Mouse (Mus musculus) adrenal gland, adult 18-20 months (tissue): ENCODE results near the gene Gmps. TPM values are rescaled to one million over a fixed set of nuclear protein-coding genes. Genes with fewer than 3 reads are reported as not detected.

Experiments used
- DNase-seq, 2 experiments: peaks; one replicate each; pipeline ENCODE4 v3.0.0; 2021 to 2022; ENCODE audit warnings: low spot score in 2 of 2
- long read RNA-seq, 2 experiments: library from polyadenylated mRNA; stranded (forward); transcript quantifications; one replicate each; pipeline ENCODE4 v2.0.0; 2021
- total RNA-seq, 2 experiments: library from RNA; stranded (reverse); gene quantifications; 1 replicate in 1 of 2; 2 replicates in 1 of 2; pipeline ENCODE4 v1.2.3; 2021

The Gmps gene
- 10 to 100 TPM; 21.6 to 23.4 TPM for total RNA-seq
- long read RNA-seq, experiment 1, full-length matches to known transcripts: 52 of 54 reads
- long read RNA-seq, experiment 1, partial matches to known transcripts: 2 of 54 reads
- long read RNA-seq, experiment 1, other reads (novel, unspliced or antisense): 0 of 54 reads
- long read RNA-seq, experiment 2, full-length matches to known transcripts: 124 of 130 reads
- long read RNA-seq, experiment 2, partial matches to known transcripts: 1 of 130 reads
- long read RNA-seq, experiment 2, other reads (novel, unspliced or antisense): 5 of 130 reads

DNA sequence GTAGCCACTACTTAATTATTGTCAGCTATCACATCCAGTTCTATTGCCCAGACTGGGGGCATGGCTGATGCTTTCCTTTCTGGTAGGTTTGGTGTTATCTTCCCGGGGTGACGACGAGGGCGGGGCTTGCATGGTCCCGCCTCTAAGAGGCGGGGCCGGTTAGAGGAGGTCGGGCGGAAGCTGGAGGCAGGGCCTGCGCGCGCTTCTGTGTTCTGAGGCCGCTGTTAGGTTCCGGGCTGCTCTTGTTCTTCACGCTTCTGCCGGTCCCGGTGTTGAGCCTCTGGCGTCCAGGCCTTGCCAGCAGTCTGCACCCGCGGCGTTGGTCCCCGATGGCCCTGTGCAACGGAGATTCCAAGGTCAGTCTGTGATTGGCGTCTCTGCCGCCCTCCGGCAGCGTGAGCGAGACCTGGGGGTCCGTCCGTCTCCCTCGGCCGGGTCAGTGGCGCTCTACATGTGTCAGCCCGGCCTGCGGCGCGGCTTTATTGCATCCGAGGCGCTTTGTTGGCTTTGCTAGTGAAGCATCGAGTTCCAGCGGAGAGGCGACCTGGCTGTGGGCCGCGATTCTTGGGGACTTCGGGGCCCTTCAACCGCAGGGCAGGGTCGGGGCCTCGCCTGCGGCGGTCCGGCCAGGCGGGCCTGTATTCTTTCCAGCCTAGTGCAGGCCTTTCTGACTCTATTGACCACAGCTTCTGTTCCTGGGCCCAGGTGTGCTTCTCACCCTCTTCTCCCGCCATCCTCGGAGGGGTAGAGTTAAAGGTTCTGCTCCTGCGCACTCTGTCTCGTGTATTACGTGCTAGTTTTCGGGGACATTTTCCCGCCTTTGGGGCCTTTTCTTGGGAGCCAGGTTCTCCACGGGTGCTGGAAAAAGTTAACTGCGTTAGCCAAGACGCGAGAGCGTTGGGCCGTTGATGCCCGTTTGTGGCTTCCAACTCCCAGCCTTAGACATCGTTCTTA, at the start of gene Gmps:
TSS of gene Gmps (plus strand) at position 152 of the 954 bp plus-strand sequence.
- peak; percentile 87 to 92 for DNase-seq

DNA sequence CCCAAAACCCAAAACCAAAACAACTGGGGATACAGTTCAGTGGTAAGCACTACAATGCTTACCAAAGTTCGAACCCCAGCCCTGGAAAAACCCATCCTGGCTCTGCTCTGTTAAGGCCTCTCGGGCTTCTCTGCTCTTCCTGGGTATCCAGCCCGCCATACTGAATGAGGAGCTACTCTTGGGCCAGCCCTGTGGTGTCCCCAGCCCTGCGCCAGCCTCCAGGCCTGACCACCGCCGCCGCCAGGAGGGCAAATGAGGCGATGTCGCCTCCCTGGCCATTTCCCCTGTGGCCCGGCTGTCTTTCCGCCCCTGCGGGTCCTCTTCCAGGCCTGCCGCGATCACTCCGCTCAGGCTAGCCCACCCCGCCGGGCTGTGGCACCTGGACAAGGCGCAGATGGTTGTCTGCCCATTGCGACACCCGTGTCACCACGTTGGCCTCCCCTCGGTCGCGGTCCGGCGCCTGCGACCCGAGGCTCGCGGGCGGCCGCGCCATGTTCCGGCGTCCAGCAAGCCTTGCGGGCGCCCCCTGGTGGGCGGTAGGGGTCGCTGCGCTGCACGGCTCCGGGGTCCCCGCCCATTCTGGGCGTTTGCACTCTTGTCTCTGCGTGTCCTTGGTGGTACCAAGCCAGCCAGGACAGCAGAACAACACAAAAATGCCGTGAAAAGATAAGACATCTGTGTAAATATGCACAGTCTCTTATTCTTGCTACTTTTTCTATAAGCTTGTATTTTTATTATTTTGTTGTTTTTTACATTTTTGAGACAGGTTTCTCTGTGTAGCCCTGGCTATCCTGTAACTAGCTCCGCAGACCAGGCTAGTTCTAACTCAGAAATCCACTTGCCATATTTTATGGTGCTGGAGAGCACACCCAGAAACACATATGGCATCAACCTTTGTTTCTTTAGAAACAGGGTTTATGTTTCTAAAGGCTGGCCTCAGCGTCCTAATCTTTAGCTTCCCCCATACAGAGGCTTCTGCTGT, 46.7 kb upstream of the Gmps start, which contains the start of gene E130311K13Rik:
TSS of gene E130311K13Rik (minus strand) at position 595 of the 982 bp plus-strand sequence.
- peak; percentile 95 for DNase-seq

DNA sequence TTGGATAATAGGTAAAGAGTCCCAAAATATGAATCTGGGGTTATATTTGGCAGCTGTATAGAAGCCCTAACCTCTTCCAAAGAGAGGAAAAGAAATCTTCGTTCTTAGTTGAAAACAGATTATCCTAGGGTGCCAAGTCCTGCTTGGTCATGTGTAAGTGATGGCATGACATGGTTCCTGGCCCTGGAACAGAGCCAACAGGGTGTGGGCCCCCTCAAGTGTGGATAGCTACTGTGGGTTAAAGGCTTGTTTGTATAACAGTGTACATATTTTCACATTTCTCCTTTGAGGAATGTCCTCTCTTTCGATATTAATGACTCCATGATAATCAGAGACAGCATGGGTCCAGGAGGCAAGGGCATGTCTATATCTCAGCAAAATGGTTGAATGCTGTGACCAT, 37.0 kb upstream of the Gmps start:
- DNase-seq: no peak

DNA sequence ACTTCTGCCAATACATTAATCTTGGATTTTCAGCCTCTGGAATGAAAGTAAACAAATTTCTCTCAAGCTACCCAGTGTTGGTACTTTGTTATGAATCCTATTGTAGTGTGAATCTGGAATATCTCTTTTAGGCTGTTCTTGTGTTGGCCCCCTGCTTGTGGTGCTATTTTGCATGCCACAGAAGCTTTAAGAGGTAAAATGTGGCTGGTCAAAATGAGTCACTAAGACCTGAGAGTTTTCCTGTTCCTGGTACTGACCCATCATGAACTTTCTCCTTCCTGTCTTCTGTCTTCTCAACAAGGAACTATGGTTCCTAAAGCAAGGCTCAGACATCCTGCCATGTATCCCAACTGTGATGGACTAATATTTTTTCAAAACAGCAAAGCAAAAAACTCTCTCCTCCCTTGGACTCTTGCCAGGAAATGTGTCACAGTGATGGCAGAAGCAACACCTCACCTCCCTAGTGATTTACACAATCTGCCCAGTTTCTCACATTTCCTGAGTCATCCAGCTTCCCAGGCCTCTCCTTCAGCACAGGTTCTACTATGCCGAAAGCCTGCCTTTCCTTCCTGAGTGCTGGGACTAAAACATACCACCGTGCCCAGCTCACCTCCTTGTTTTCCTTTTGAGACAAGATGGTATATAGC, 34.6 kb upstream of the Gmps start:
- DNase-seq: no peak

DNA sequence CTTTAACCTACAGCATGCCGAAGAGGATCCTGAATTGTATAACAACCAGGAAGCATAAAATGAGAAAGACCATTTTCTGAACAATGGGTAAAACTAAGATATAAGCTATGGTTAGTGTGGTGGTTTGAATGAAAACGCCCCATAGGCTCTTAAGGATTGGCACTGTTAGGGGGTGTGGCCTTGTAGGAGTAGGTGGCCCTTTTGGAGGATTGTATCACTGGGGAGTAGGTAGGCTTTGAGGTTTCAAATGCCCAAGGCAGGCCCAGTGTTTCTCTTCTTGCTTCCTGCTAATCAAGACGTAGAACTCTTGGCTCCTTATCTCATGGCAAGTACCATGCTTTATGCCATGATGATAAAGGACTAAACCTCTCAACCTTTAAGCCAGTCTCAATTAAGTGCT, 26.1 kb upstream of the Gmps start:
- DNase-seq: no peak

DNA sequence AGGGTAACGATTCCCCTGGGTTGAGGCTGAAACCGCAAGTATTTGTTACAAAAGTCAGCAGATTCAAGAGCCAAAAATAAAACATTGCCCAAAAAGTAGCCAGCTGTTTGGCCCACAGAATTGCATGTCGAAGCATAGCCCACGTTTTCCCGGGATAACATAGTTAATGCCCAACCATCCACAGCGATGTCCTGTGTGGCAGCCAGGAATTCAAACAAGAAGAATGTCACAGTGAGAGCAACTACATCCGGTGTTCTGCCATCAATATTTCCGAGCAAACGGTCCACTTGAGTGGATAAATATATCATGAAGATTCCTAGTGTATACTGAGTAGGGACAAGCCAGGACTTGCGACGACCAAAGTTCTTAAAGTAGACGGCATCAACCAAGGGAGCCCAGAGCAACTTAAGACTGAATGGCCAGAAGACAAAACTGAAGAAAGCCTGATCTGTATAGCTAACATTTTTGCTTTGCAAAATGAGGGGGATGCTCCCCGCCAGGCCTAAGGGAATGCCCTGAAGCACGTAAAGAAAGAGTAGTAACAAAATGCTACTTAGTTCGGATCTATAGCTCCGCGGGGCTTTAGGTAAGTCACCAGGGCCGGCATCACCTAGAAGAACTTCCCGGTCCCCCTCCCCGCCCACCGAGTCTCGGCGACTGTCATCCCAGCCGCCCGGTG, 12.3 kb upstream of the Gmps start:
- no peak for DNase-seq

DNA sequence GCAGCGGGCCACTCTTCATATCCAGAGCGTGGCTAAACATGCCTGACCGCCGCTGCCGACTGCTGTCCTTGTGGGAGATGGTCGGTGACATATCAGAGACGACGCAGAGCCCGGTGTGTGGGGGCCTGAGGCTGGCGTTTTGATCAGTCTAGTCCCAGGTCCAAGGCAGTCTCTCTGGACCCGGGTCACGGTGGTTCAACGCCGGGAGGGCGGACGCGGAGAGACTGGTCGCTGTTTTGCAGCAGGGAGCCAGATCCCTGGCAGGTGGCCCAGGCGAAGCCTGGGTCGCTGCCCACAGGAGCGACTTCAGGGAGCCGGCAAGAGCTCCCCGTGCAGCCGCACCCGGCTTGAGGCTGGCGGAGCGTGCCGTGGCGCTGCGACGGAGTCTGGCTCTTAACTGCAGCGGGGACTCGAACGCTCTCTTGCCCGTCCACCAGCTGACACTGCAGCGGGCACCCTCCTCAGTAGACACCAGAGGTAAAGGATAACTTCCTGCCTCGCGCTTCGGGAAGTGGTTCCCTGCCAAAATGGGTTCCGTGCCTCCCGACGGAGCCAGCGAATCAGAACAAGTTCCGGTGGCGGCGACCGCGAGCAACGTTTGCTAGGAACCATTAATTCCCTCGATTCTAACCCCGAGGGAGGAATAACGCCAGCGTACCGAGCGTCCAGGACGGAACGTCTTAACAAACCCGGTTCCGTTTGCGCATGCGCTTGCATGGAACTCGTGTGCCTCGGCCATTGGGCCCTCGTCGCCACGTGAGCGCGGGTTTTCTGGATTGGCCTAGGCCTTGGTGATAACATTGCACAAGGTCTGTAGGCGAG, 11.6 kb upstream of the Gmps start, which contains the start of gene Slc33a1:
TSS of gene Slc33a1 (minus strand) at position 669 of the 822 bp plus-strand sequence.
- peak; percentile 97 to 98 for DNase-seq

DNA sequence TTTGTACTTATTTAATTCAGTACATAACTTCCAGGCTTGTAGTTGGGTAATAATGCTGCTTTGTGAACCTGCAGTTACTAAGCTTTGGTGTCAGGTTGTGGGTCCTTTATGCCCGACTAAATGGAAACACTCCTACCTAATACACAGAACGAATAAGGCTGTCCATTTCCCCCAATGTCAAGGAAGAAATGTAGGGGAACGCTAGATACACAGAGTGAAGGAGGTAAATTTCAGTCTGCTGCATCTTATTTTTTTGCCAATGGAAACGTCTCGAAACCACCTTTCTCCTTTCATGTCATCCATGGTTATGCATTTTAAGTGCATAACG, 11.0 kb upstream of the Gmps start:
- DNase-seq: no peak

DNA sequence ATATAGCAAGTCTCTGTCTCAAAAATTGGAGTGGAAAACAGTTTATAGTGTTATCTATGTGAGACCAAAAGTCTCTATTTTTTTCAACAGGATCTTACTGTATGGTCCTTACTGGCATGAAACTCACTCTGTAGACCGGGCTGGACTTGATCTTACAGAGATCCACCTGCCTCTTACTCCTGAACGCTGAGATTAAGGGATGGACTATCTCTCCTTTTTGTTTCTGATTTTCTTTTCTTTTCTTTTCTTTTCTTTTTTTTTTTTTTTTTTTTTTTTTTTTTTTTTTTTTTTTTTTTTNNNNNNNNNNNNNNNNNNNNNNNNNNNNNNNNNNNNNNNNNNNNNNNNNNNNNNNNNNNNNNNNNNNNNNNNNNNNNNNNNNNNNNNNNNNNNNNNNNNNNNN, 10.0 kb upstream of the Gmps start:
- no peak for DNase-seq

DNA sequence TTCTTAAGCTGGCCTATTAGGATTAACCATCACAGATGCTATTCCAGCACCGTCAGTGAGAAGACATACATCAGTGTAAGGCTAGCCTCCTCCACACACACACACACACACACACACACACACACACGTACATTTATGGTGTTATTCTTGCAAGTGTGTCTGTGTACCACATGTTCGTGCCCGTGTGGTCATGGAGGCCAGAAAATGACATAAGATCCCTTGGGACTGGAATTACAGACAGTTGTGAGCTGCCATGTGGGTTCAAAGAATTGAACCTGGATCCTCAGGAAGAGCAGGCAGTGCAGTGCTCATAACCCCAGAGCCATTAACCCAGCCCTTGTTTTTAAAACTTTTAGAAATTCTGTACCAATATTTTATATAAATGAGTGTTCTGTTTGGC, 2.0 kb downstream of the Gmps start:
- DNase-seq: no peak

DNA sequence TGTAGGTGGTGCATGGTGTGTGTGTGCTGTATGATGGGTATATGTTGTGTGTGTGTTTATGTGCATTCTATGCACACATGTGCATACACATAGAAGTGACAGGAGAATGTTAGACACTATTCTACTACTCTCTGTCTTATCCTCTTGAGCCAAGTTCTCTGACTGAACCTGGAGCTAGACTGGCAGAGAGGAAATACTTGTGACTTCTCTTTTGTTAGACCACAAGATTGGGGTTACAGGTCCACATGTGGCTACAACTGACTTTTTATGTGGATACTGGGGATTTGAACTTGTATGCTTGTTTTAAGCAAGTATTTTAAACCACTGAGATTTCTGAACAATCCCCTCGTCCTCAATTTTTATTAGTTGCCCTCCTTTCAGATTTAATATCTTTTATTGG, 10.8 kb downstream of the Gmps start:
- no peak for DNase-seq

DNA sequence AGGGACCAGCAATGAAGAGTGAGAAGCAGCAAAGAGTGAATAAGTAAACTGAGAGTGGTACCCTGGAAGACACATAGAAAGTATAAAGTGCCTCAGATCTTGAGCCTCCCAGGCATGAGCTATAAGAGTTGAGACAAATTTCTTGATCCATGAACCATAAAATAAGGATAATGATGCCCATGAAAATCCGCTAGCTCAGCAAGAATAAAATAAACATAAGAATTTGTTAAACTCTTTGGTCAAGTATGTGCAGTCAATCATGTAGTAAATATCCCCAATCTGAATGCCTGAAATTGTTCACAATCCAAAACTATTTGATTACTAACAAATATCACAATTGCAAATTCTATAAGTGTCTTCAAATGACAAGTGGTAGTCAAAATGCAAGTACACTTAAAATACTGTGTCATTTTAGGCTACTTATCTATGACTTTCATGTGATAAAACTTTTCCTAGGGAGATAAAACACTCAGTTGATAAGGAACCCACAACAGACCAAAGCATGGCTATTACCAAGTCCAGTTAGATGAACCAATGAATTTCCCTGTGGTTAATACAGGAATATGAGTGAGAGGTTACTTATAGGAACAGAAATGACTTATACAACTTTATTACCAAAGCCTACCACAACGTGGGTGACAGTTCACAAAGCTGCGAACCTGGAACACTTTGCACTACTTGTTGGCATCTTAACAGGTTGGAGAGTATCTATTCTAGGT, 13.0 kb downstream of the Gmps start:
- DNase-seq: no peak

DNA sequence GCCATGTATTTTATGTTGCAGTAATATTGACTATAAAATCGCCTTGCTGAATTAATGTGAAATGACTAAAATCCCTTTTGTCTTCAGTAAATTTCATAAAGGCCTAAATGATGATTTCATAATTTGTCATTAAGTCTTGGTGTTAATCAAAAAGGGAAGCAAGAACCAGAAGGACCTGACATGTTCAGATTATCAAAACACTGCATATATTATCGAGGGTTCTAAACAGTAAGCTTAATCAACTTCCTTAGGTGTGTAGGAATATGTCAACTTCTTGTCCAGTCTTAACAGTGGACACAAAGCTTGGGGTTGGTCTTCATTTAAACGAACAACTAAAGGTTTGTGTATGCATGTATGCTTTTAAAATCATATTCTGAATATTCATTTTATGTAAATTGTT, 45.5 kb downstream of the Gmps start:
- DNase-seq: no peak

DNA sequence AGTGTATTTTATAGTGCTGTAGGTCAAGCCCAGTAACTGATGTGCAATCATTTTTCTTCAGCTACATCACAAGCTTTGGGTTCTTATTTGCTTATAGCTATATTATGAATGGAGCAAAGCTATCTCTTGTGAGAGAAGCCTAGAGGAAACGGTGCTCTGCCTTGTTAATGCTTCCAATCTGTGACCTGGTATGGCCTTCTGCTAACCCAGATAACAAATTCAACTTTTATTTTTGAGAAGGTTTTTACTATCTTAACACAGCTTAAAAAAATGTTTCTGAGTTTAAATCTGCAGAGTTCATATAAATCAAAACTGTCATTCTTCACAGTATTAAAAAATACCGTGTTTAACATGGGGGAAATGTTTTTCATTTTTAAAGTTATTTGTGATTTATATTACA, 46.0 kb downstream of the Gmps start:
- no peak for DNase-seq

DNA sequence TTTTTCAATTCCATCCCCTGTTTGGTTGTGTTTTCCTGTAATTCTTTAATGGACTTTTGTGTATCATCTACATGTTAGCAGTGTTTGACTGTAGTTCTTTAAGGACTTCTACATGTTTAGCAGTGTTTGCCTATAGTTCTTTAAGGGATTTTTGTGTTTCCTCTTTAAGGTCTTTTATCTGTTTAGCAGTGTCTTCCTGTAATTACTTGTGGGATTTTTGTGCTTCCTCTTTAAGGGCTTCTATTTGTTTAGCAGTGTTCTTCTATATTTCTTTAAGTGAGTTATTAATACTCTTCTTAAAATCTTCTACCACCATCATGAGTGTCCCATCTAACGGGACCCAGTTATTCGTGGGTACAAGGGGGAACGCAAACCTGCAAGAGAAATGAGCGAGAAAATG, 53.9 kb downstream of the Gmps start:
- DNase-seq: no peak

DNA sequence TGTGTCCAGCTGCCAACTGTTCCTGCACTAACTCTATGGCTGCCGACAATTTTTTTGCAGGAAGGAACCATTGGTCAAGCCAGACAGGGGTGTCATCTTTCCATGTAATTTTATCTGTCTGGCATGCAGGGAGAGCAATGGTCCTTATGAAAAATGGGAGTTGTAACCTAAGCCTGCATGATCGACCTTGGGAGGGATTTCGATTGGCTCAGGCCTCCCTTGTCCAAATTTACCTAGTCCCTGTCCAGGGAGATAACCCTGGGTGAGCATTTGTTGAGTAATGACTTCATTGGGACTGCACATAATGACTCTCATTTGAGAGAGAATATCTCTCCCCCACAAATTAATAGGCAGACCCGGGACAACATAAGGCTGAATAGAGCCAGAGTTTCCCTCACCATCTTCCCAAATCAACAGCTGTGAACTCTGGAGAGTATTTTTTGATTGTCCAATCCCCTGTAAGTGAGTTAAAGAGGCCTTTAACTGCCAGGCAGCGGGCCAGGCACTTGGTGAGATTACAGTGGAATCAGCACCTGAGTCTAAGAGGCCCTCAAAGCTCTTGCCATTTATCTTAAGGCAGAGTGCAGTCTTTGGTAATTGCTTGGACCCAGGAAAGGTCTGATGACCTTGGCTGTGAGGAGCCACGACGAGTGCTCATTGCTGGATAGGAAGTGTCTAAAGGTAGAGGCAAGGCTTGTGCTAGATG, 62.4 kb downstream of the Gmps start:
- no peak for DNase-seq

DNA sequence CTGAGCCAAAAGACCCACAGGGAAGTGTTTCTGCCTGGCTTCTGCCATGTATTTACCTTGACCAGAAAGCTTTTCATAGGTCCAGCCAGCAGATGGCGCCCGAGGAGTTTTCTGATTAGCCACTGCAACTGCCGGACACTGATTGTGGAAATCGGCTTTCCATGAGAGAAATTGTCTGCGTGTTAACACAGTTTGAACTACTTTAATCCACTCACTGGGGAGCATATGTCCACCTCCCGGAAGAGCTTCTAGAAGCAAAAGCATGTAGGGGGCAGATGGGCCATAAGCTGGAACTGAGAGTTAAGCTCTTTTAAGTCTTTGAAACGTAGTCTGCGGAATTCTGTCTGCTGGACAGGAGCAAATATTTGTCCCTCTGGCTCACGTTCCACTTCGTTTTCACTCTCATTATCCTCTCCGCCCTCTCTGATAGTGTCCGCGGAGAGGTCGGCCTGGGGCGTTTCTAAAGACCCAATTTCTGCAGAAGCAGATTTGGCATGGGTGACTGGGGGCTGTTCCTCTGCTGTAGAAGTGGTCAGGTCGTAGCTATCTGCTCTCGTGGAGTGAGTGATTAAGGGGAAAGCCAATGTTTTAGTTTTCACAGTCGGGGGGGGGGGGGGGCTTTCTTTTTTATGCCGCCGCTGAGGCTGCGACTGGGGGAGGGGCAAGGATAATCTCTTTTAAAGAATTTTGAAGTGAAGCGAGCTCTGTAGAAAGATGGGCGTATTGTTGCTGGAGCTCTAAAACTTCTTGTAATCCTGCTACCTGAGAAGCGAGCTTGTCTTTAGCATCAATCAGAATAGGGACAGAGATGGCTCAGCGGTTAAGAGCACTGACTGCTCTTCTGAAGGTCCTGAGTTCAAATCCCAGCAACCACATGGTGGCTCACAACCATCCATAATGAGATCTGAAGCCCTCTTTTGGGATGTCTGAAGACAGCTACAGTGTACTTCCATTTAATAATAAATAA, 64.2 kb downstream of the Gmps start:
- peak; percentile 88 to 89 for DNase-seq
